Mouse (Mus musculus) olfactory bulb, adult 2 months (tissue): ENCODE measurements around the gene Cdkal1.

ENCODE experiments used
- CTCF ChIP-seq: fragments of 200-500 bp; IDR thresholded peaks from 2 replicates; pipeline ENCODE4 v1.5.1; 2012; ENCODE audit warnings: low read depth, mild to moderate bottlenecking, low read length, moderate library complexity; ENCODE audit not compliant: insufficient read depth
- POLR2A ChIP-seq: fragments of 200-500 bp; IDR thresholded peaks from 2 replicates; pipeline ENCODE4 v1.6.1; 2012; ENCODE audit warnings: mild to moderate bottlenecking, low read depth, low read length, moderate library complexity; ENCODE audit not compliant: insufficient read depth

- no peak for TF ChIP-seq POLR2A
- no peak for TF ChIP-seq CTCF
Measured at GRCm38 (mm10) chr13:29804034-29804433, 51.4 kb downstream of the Cdkal1 start.
